Mouse (Mus musculus) yolk sac, embryonic 10.5 days (tissue): ENCODE measurements around the gene Slc26a10.

Experiments
- DNase-seq: peaks from one replicate; pipeline ENCODE4 v3.0.0-alpha.2; 2017; ENCODE audit warnings: low spot score

Gene Slc26a10

GRCm38 (mm10) chr10:127182624-127183023, 2.2 kb upstream of the Slc26a10 start:
- DNase-seq = no peak

GRCm38 (mm10) chr10:127181566-127181965, 1.1 kb upstream of the Slc26a10 start:
- no peak for DNase-seq

GRCm38 (mm10) chr10:127180695-127181047, 226 bp upstream of the Slc26a10 start:
- no peak for DNase-seq

- no peak for DNase-seq
Measured at GRCm38 (mm10) chr10:127178286-127179027, 2.0 kb downstream of the Slc26a10 start.

GRCm38 (mm10) chr10:127177719-127178118, 2.7 kb downstream of the Slc26a10 start:
- peak; percentile 77 for DNase-seq

GRCm38 (mm10) chr10:127177235-127177634, 3.2 kb downstream of the Slc26a10 start:
- no peak for DNase-seq

GRCm38 (mm10) chr10:127176756-127177155, 3.7 kb downstream of the Slc26a10 start:
- no peak for DNase-seq

GRCm38 (mm10) chr10:127176228-127176627, 4.2 kb downstream of the Slc26a10 start:
- no peak for DNase-seq

- DNase-seq = no peak
Measured at GRCm38 (mm10) chr10:127174170-127174569, 6.3 kb downstream of the Slc26a10 start.

- no peak for DNase-seq
Measured at GRCm38 (mm10) chr10:127173148-127174065, 7.0 kb downstream of the Slc26a10 start.

GRCm38 (mm10) chr10:127171631-127172200, 8.7 kb downstream of the Slc26a10 start:
- DNase-seq = no peak

GRCm38 (mm10) chr10:127170837-127171272, 9.6 kb downstream of the Slc26a10 start:
- peak; percentile 80 for DNase-seq

GRCm38 (mm10) chr10:127170002-127170401, 10.4 kb downstream of the Slc26a10 start:
- DNase-seq = no peak

GRCm38 (mm10) chr10:127167614-127168192, 12.7 kb downstream of the Slc26a10 start:
- peak; percentile 59 for DNase-seq

GRCm38 (mm10) chr10:127166771-127167613, 13.5 kb downstream of the Slc26a10 start:
- DNase-seq = no peak

- DNase-seq = no peak
Measured at GRCm38 (mm10) chr10:127166404-127166715, 14.1 kb downstream of the Slc26a10 start.

GRCm38 (mm10) chr10:127165654-127166403, 14.6 kb downstream of the Slc26a10 start:
- peak; percentile 68 for DNase-seq

- peak; percentile 47 for DNase-seq
Measured at GRCm38 (mm10) chr10:127165354-127165653, 15.1 kb downstream of the Slc26a10 start.

- DNase-seq = peak; percentile 72
Measured at GRCm38 (mm10) chr10:127164631-127165353, 15.7 kb downstream of the Slc26a10 start, which contains the start of gene B4galnt1. TSS of gene B4galnt1 (plus strand) at chr10:127165225.

GRCm38 (mm10) chr10:127164190-127164589, 16.3 kb downstream of the Slc26a10 start:
- no peak for DNase-seq
